ENCODE assay signal across 9 mouse cellular contexts in genomic region chr7:47150420-47151061, GRCm38 (mm10). TPM values are rescaled to one million over a fixed set of nuclear protein-coding genes. Genes with fewer than 3 reads are reported as not detected.
DNase-seq lines count a peak whose midpoint lies in the region; ATAC-seq and TF ChIP-seq lines count a peak whose summit lies in the region.
"Had no signal": no experiment of that assay in that cellular context is flagged by ENCODE, and none has a peak within 500 bp of the region (broad histone marks: within the 10 kb centered on the region; RNA-seq: fewer than 3 reads in every experiment).

No protein-coding gene starts in this region.

- peak overlapping the region; percentile 11; the same call in 1 of the 2 replicates for H3K4me2 ChIP-seq in heart, embryonic 12.5 days
- no peak overlapping the region for H3K4me2 ChIP-seq in stomach, postnatal 0 days (replicated peaks; ENCODE audit: low read depth)

- H3K4me1 ChIP-seq in G1E (ENCODE audit: insufficient read depth, low read depth, low read length), result no peaks in the 10 kb centered on the region
- H3K4me1 ChIP-seq in heart, embryonic 12.5 days (replicated peaks), result no peaks in the 10 kb centered on the region
- H3K4me1 ChIP-seq in stomach, postnatal 0 days (replicated peaks; ENCODE audit: control insufficient read depth, insufficient read depth), result no peaks in the 10 kb centered on the region

- intact Hi-C loops in gastrocnemius, adult 2 months (cut with DNase I), result loop anchor here (1.0 to 2.0 kb wide), 2 partner anchors 127 to 188 kb away; no protein-coding TSS in a partner anchor

- TF ChIP-seq EP300 in stomach, postnatal 0 days (optimal IDR thresholded peaks at IDR 0.05), result no peak

- H3K4me3 ChIP-seq in gastrocnemius, adult 2 months, result no peak overlapping the region
- H3K4me3 ChIP-seq in G1E (ENCODE audit: low read depth, low read length), result no peak overlapping the region
- no peak overlapping the region for H3K4me3 ChIP-seq in heart, embryonic 12.5 days
- no peak overlapping the region for H3K4me3 ChIP-seq in stomach, postnatal 0 days (ENCODE audit: low read depth, low read length)

- no peaks in the 10 kb centered on the region for H3K36me3 ChIP-seq in G1E (replicated peaks)
- no peaks in the 10 kb centered on the region for H3K36me3 ChIP-seq in heart, embryonic 12.5 days
- H3K36me3 ChIP-seq in stomach, postnatal 0 days (ENCODE audit: control insufficient read depth, insufficient read depth, low read length), result no peaks in the 10 kb centered on the region

- no peak overlapping the region for H3K27ac ChIP-seq in gastrocnemius, adult 2 months
- no peak overlapping the region for H3K27ac ChIP-seq in heart, embryonic 12.5 days (ENCODE audit: poor library complexity, severe bottlenecking)
- H3K27ac ChIP-seq in stomach, postnatal 0 days (replicated peaks), result no peak overlapping the region

- no peaks in the 10 kb centered on the region for H3K27me3 ChIP-seq in G1E (ENCODE audit: insufficient read depth, low read length)
- H3K27me3 ChIP-seq in heart, embryonic 12.5 days (replicated peaks), result no peaks in the 10 kb centered on the region
- H3K27me3 ChIP-seq in stomach, postnatal 0 days (ENCODE audit: control insufficient read depth, insufficient read depth, low read length), result no peaks in the 10 kb centered on the region

- no peak for ATAC-seq in G1E (ENCODE audit: extremely low read depth, insufficient number of reproducible peaks, low FRiP score, poor library complexity, severe bottlenecking)
- ATAC-seq in heart, embryonic 12.5 days (ENCODE audit: insufficient number of reproducible peaks, low FRiP score), result no peak
- ATAC-seq in stomach, postnatal 0 days (ENCODE audit: low FRiP score, low TSS enrichment), result no peak

- no peak overlapping the region for H3K9ac ChIP-seq in heart, embryonic 12.5 days
- no peak overlapping the region for H3K9ac ChIP-seq in stomach, postnatal 0 days (ENCODE audit: low read length)

- TF ChIP-seq CTCF in gastrocnemius, adult 2 months (IDR thresholded peaks at IDR 0.05), result peak; percentile 89
- TF ChIP-seq CTCF in G1E (IDR thresholded peaks at IDR 0.05; ENCODE audit: low read depth, low read length), result peak; percentile 27; the same call in 1 of the 2 replicates
- TF ChIP-seq CTCF in stomach, postnatal 0 days (IDR thresholded peaks at IDR 0.05; ENCODE audit: low read depth), result peak; percentile 91

- DNase-seq in gastrocnemius, adult 2 months, result no peak
- no peak for DNase-seq in gastrocnemius, postnatal 10 days
- DNase-seq in G1E (ENCODE audit: low spot score), result peak; percentile 35
- DNase-seq in cerebellum, postnatal 14 days, result peak; percentile 68 to 69
- DNase-seq in large intestine, adult 2 months (ENCODE audit: low read depth, low spot score), result peak; percentile 32
- peak; percentile 51 for DNase-seq in mesoderm, embryonic 11.5 days (ENCODE audit: low read depth, low spot score)
- peak; percentile 31 for DNase-seq in stomach, postnatal 0 days (ENCODE audit: low spot score)

- 13% methylated on average over 11 of the region's 11 CpGs for WGBS in heart, embryonic 12.5 days
- 11% methylated on average over 11 of the region's 11 CpGs for WGBS in large intestine, adult 2 months
- 15% methylated on average over 11 of the region's 11 CpGs for WGBS in stomach, postnatal 0 days

- no peaks in the 10 kb centered on the region; the same call in 1 of the 2 replicates for H3K9me3 ChIP-seq in G1E (replicated peaks)
- 0 out of 2 replicates have a peak, but pooled peaks cover 2% of the 10 kb centered on the region for H3K9me3 ChIP-seq in heart, embryonic 12.5 days (replicated peaks)
- no peaks in the 10 kb centered on the region for H3K9me3 ChIP-seq in stomach, postnatal 0 days (ENCODE audit: control insufficient read depth, low read length)

RNA-seq across cellular contexts. Expression of gene Ptpn5, which starts 17.1 kb away (rescaled TPM):
- total RNA-seq in gastrocnemius, adult 2 months (2021), result not detected
- under 1 TPM in 1 of 2 experiments, not detected in 1; 0.20 TPM for total RNA-seq in gastrocnemius, postnatal 10 days (2021)
- total RNA-seq in G1E (2014; fragmentation: Nextera tagmentation), result not detected in 2 replicates
- total RNA-seq in G1E (2017), result 0.06 and 0.11 TPM in 2 replicates
- polyA plus RNA-seq in G1E (2012), result not detected in 2 replicates
- 0.10 TPM in 1 of 2 replicates, not detected in the other for polyA plus RNA-seq in heart, embryonic 12.5 days (2016; fragmentation: Nextera tagmentation; extraction: Ambion mirVana)
- polyA plus RNA-seq in large intestine, adult 2 months (2012; rRNA removed), result 0.21 and 1.2 TPM in 2 replicates
- polyA plus RNA-seq in stomach, postnatal 0 days (2015; fragmentation: Nextera tagmentation; extraction: Ambion mirVana), result 0.33 and 0.42 TPM in 2 replicates

RNA-seq across cellular contexts. Expression of gene Mrgpra6, which starts 54.2 kb away (rescaled TPM):
- total RNA-seq in gastrocnemius, adult 2 months (2021), result not detected
- total RNA-seq in gastrocnemius, postnatal 10 days (2021), result not detected
- total RNA-seq in G1E (2014; fragmentation: Nextera tagmentation) (not detected in 2 replicates), G1E (2017) (0.17 TPM in 1 of 2 replicates, not detected in the other)
- not detected in 2 replicates for polyA plus RNA-seq in G1E (2012)
- not detected in 2 replicates for polyA plus RNA-seq in heart, embryonic 12.5 days (2016; fragmentation: Nextera tagmentation; extraction: Ambion mirVana)
- not detected in 2 replicates for polyA plus RNA-seq in large intestine, adult 2 months (2012; rRNA removed)
- not detected in 2 replicates for polyA plus RNA-seq in stomach, postnatal 0 days (2015; fragmentation: Nextera tagmentation; extraction: Ambion mirVana)
- total RNA-seq: layer of hippocampus, postnatal 36 days had no signal

Comparison
In these comparisons a context has a peak if more than half of its experiments do, and no peak if none do; other contexts are left out.
1. DNase-seq: peak in G1E (single experiment), cerebellum, postnatal 14 days (2 of 2), large intestine, adult 2 months (single experiment), mesoderm, embryonic 11.5 days (single experiment) and stomach, postnatal 0 days (single experiment); none in gastrocnemius, adult 2 months (single experiment) and gastrocnemius, postnatal 10 days (single experiment).
2. CTCF ChIP-seq: peak in every context shown above with its lines; median percentile 91 in stomach, postnatal 0 days; 89 in gastrocnemius, adult 2 months; 27 in G1E.